Mouse (Mus musculus): ENCODE measurements around the gene Cntn5. TPM values are rescaled to one million over a fixed set of nuclear protein-coding genes. Genes with fewer than 3 reads are reported as not detected.

The Cntn5 gene
- polyA plus RNA-seq, 1 experiment: 1.6 TPM

DNA sequence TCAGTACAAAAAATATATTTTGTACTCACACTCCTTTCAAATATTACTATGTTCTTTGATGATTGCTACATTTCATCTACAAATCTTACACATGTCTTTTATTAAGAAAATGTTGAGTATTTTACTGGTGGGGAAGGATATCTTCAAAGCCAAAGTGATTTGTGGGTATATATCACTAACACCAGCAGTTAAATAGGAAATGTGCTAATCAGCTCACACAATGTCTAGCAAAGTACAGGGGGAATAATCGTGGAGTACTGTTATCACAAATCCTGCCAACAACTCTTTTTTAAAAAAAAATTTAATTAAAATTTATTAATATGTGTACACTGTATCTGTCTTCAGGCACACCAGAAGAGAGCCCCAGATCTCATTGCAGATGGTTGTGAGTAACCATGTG is 520.1 kb downstream of the Cntn5 start:
- H3K27ac ChIP-seq (ENCODE audit: insufficient read depth, low read length): no peak overlapping the region
- H3K4me1 ChIP-seq (ENCODE audit: control insufficient read depth, insufficient read depth, low read length): no peaks in the 10 kb centered on the region
- TF ChIP-seq POLR2A (IDR thresholded peaks at IDR 0.05; ENCODE audit: borderline replicate concordance, insufficient read depth, low read length) (no peak), CTCF (IDR thresholded peaks at IDR 0.05; ENCODE audit: borderline replicate concordance, insufficient read depth, low read depth, low read length) (no peak)
- H3K27me3 ChIP-seq (ENCODE audit: control insufficient read depth, insufficient read depth, low read length): no peaks in the 10 kb centered on the region
- WGBS: 61% methylated on average over 1 of the region's 1 CpGs
- DNase-seq: no peak
- H3K4me3 ChIP-seq (replicated peaks; ENCODE audit: insufficient read depth, low read depth, low read length): no peak overlapping the region

GRCm38 (mm10) chr9:10383140-10383539 is 521.4 kb downstream of the Cntn5 start:
- Histone ChIP-seq H3K27me3 (ENCODE audit: control insufficient read depth, insufficient read depth, low read length) (no peaks in the 10 kb centered on the region), H3K4me1 (ENCODE audit: control insufficient read depth, insufficient read depth, low read length) (no peaks in the 10 kb centered on the region), H3K27ac (ENCODE audit: insufficient read depth, low read length) (no peak overlapping the region), H3K4me3 (replicated peaks; ENCODE audit: insufficient read depth, low read depth, low read length) (no peak overlapping the region)
- no peak for TF ChIP-seq CTCF (IDR thresholded peaks at IDR 0.05; ENCODE audit: borderline replicate concordance, insufficient read depth, low read depth, low read length)
- no peak for TF ChIP-seq POLR2A (IDR thresholded peaks at IDR 0.05; ENCODE audit: borderline replicate concordance, insufficient read depth, low read length)
- no peak for DNase-seq

DNA sequence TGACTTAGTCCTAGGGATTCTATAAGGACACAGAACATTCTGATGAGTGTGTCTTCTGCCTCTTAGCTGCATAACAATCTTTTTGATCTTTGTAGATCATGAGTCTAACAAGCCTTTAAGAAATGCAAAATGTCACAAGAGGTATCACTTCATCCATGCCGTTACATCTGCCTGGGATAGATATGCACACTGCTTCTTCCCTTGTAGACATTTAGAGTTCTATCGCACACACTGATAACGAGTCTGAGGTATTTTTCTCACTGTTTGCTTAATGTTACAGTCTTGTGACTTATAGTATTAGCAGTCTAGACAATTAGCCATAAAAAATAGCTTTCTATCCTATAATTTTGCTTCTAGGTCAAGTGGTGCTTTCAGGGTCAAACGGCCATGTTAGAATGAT is 522.9 kb downstream of the Cntn5 start:
- 95% methylated on average over 4 of the region's 4 CpGs for WGBS
- DNase-seq: no peak
- no peaks in the 10 kb centered on the region for H3K4me1 ChIP-seq (ENCODE audit: control insufficient read depth, insufficient read depth, low read length)
- no peaks in the 10 kb centered on the region for H3K27me3 ChIP-seq (ENCODE audit: control insufficient read depth, insufficient read depth, low read length)
- no peak overlapping the region for H3K27ac ChIP-seq (ENCODE audit: insufficient read depth, low read length)
- TF ChIP-seq POLR2A (IDR thresholded peaks at IDR 0.05; ENCODE audit: borderline replicate concordance, insufficient read depth, low read length) (no peak), CTCF (IDR thresholded peaks at IDR 0.05; ENCODE audit: borderline replicate concordance, insufficient read depth, low read depth, low read length) (no peak)
- no peak overlapping the region for H3K4me3 ChIP-seq (replicated peaks; ENCODE audit: insufficient read depth, low read depth, low read length)

GRCm38 (mm10) chr9:10376261-10376660 is 528.3 kb downstream of the Cntn5 start:
- H3K4me3 ChIP-seq (replicated peaks; ENCODE audit: insufficient read depth, low read depth, low read length): no peak overlapping the region
- no peak for DNase-seq
- no peak overlapping the region for H3K27ac ChIP-seq (ENCODE audit: insufficient read depth, low read length)
- no peak for TF ChIP-seq POLR2A (IDR thresholded peaks at IDR 0.05; ENCODE audit: borderline replicate concordance, insufficient read depth, low read length)
- no peak for TF ChIP-seq CTCF (IDR thresholded peaks at IDR 0.05; ENCODE audit: borderline replicate concordance, insufficient read depth, low read depth, low read length)
- no peaks in the 10 kb centered on the region for H3K27me3 ChIP-seq (ENCODE audit: control insufficient read depth, insufficient read depth, low read length)
- no peaks in the 10 kb centered on the region for H3K4me1 ChIP-seq (ENCODE audit: control insufficient read depth, insufficient read depth, low read length)

DNA sequence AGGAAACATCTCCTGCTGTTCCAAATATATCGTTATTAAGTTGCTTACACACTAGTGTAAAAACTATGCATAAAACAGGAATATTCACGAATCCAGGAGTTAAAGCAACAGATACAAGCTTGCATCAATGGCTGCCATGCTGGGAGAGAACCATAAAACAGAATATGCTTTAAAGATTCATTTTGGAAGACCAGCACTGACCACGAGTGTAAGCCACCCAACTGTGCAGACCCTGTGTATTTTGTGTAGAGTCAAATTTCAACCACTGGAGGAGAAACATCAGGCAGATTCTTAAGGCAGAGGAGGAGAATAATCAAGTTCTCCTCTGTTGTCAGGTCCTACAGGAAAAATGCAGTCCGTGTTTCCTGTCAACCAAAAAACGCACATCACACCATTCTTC is 535.6 kb downstream of the Cntn5 start:
- TF ChIP-seq POLR2A (IDR thresholded peaks at IDR 0.05; ENCODE audit: borderline replicate concordance, insufficient read depth, low read length) (no peak), CTCF (IDR thresholded peaks at IDR 0.05; ENCODE audit: borderline replicate concordance, insufficient read depth, low read depth, low read length) (no peak)
- Histone ChIP-seq H3K27me3 (ENCODE audit: control insufficient read depth, insufficient read depth, low read length) (no peaks in the 10 kb centered on the region), H3K27ac (ENCODE audit: insufficient read depth, low read length) (no peak overlapping the region), H3K4me3 (replicated peaks; ENCODE audit: insufficient read depth, low read depth, low read length) (no peak overlapping the region), H3K4me1 (ENCODE audit: control insufficient read depth, insufficient read depth, low read length) (no peaks in the 10 kb centered on the region)
- WGBS: 67% methylated on average over 5 of the region's 5 CpGs
- no peak for DNase-seq

- H3K4me1 ChIP-seq (ENCODE audit: control insufficient read depth, insufficient read depth, low read length): no peaks in the 10 kb centered on the region
- 53% methylated on average over 1 of the region's 1 CpGs for WGBS
- DNase-seq: no peak
- no peak overlapping the region for H3K27ac ChIP-seq (ENCODE audit: insufficient read depth, low read length)
- TF ChIP-seq POLR2A (IDR thresholded peaks at IDR 0.05; ENCODE audit: borderline replicate concordance, insufficient read depth, low read length): no peak
- no peak for TF ChIP-seq CTCF (IDR thresholded peaks at IDR 0.05; ENCODE audit: borderline replicate concordance, insufficient read depth, low read depth, low read length)
- H3K4me3 ChIP-seq (replicated peaks; ENCODE audit: insufficient read depth, low read depth, low read length): no peak overlapping the region
- H3K27me3 ChIP-seq (ENCODE audit: control insufficient read depth, insufficient read depth, low read length): no peaks in the 10 kb centered on the region
These were observed 536.2 kb downstream of the Cntn5 start for GRCm38 (mm10) chr9:10368410-10368809.

- no peak for DNase-seq
- WGBS: 73% methylated on average over 6 of the region's 6 CpGs
- Histone ChIP-seq H3K27ac (ENCODE audit: insufficient read depth, low read length) (no peak overlapping the region), H3K4me3 (replicated peaks; ENCODE audit: insufficient read depth, low read depth, low read length) (no peak overlapping the region), H3K27me3 (ENCODE audit: control insufficient read depth, insufficient read depth, low read length) (no peaks in the 10 kb centered on the region), H3K4me1 (ENCODE audit: control insufficient read depth, insufficient read depth, low read length) (no peaks in the 10 kb centered on the region)
- no peak for TF ChIP-seq POLR2A (IDR thresholded peaks at IDR 0.05; ENCODE audit: borderline replicate concordance, insufficient read depth, low read length)
These were observed 538.2 kb downstream of the Cntn5 start for GRCm38 (mm10) chr9:10366246-10366955.

DNA sequence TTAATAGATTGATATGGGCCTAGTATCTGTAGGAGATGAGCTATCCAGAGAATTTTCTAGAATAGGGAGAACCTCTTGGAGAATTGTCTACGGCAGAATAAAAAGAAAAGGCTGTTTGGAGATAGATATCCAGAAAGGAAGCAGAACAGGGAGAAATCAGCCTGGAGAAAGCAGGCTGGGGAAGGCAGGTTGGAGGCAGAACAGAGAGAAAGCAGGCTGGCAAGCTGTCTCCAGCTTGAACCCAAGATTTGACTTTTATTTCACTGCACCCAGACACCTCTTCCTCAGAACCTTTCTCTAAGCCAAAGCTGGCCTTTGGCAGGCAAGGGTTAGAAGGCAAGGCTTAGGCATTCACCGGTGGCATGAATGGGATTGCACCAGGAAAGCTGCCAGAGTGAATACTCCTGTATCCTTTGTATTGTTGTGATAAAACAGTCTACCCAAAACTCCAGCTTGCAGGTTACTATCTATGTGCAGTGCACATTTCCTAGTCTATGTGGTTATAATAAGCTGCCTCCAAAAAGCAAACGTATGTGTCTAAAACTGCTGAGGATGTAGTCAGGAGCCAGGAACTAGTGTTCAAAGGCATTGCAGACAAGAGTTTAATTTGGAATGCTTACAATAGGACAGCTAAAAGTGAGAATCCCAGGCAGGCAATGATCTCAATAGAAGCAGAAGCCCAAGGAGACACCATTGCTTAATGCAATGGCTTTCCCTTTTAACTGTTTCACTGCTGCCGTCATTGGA is 553.5 kb downstream of the Cntn5 start:
- no peak for DNase-seq
- 86% methylated on average over 4 of the region's 4 CpGs for WGBS
- TF ChIP-seq CTCF (IDR thresholded peaks at IDR 0.05; ENCODE audit: borderline replicate concordance, insufficient read depth, low read depth, low read length) (no peak), POLR2A (IDR thresholded peaks at IDR 0.05; ENCODE audit: borderline replicate concordance, insufficient read depth, low read length) (no peak)
- H3K27ac ChIP-seq (ENCODE audit: insufficient read depth, low read length): no peak overlapping the region
- no peak overlapping the region for H3K4me3 ChIP-seq (replicated peaks; ENCODE audit: insufficient read depth, low read depth, low read length)
- no peaks in the 10 kb centered on the region for H3K4me1 ChIP-seq (ENCODE audit: control insufficient read depth, insufficient read depth, low read length)
- H3K27me3 ChIP-seq (ENCODE audit: control insufficient read depth, insufficient read depth, low read length): no peaks in the 10 kb centered on the region

All from cerebellum, adult 2 months (tissue).